Mouse (Mus musculus) lung, embryonic 16.5 days (tissue): Measurements from ENCODE around the gene Rara. TPM values are rescaled to one million over a fixed set of nuclear protein-coding genes. Genes with fewer than 3 reads are reported as not detected.
A peak's percentile ranks its signal among the peaks of the same experiment; 100 is the strongest.

Experiments
- ATAC-seq: fragments of 200-750 bp; cut with Nextera tagmentation; 2 replicates; pipeline ENCODE4 v1.8.0; 2017; ENCODE audit warnings: low read depth, mild to moderate bottlenecking, moderate library complexity
- H3K27ac ChIP-seq: fragments of 300-500 bp; sonication (generic); 2 replicates; pipeline ENCODE4 v1.5.1; 2014; ENCODE audit warnings: mild to moderate bottlenecking, control low read depth, low read length
- H3K27me3 ChIP-seq: fragments of 300-500 bp; sonication (generic); 2 replicates; pipeline ENCODE4 v1.6.1; 2014; ENCODE audit warnings: low read depth, low read length, mixed read lengths; ENCODE audit not compliant: control insufficient read depth, insufficient read depth
- H3K36me3 ChIP-seq: fragments of 300-500 bp; sonication (generic); 2 replicates; pipeline ENCODE4 v1.6.1; 2014; ENCODE audit warnings: low read length; ENCODE audit not compliant: control insufficient read depth, insufficient read depth
- H3K4me1 ChIP-seq: fragments of 300-500 bp; sonication (generic); replicated peaks from 2 replicates; pipeline ENCODE4 v1.6.1; 2014; ENCODE audit warnings: low read length, mixed read lengths; ENCODE audit not compliant: control insufficient read depth, insufficient read depth
- H3K4me2 ChIP-seq: fragments of 300-500 bp; sonication (generic); 2 replicates; pipeline ENCODE4 v1.6.1; 2014; ENCODE audit warnings: low read depth, low read length, control low read depth
- H3K4me3 ChIP-seq: fragments of 300-500 bp; sonication (generic); 2 replicates; pipeline ENCODE4 v1.5.1; 2014; ENCODE audit warnings: mild to moderate bottlenecking, low read length, control low read depth
- H3K9ac ChIP-seq: fragments of 300-500 bp; sonication (generic); 2 replicates; pipeline ENCODE4 v1.6.1; 2014; ENCODE audit warnings: low read length, control low read depth
- H3K9me3 ChIP-seq: fragments of 300-500 bp; sonication (generic); 2 replicates; pipeline ENCODE4 v1.6.1; 2016; ENCODE audit warnings: low read length; ENCODE audit not compliant: control insufficient read depth
- WGBS: fragments of 180-500 bp; shearing (Covaris S2); extraction: QIAGEN DNeasy Blood & Tissue Kit; methylation state at CpG from one replicate; pipeline ENCODE4 v1.1.7; 2014; 5-methylcytosine and 5-hydroxymethylcytosine counted together
- polyA plus RNA-seq: library from polyadenylated mRNA; unstranded; fragments of >200 nt; fragmentation: Nextera tagmentation; extraction: Ambion mirVana; gene quantifications from 2 replicates; pipeline ENCODE4 v1.2.1, GENCODE M21; 2015

Gene Rara
- polyA plus RNA-seq, 1 experiment from 2014 or later, result 35.4 TPM

GRCm38 (mm10) chr11:98974213-98974612 lies 46.6 kb downstream of the Rara start:
- WGBS, result 71% methylated on average over 6 of the region's 6 CpGs
- Histone ChIP-seq H3K4me1 (peaks cover 22% of the 10 kb centered on the region), H3K27me3 (no peaks in the 10 kb centered on the region), H3K27ac (no peak overlapping the region), H3K36me3 (peaks cover 39% of the 10 kb centered on the region), H3K4me2 (no peak overlapping the region), H3K9ac (no peak overlapping the region), H3K4me3 (no peak overlapping the region), H3K9me3 (no peaks in the 10 kb centered on the region)
- no peak for ATAC-seq

GRCm38 (mm10) chr11:98974871-98975719 lies 47.5 kb downstream of the Rara start:
- ATAC-seq, result no peak
- Histone ChIP-seq H3K36me3 (peaks cover 36% of the 10 kb centered on the region), H3K9ac (no peak overlapping the region), H3K4me1 (peaks cover 13% of the 10 kb centered on the region), H3K27ac (no peak overlapping the region), H3K4me2 (no peak overlapping the region), H3K9me3 (no peaks in the 10 kb centered on the region), H3K4me3 (no peak overlapping the region), H3K27me3 (no peaks in the 10 kb centered on the region)
- WGBS, result 54% methylated on average over 5 of the region's 5 CpGs

- H3K4me2 ChIP-seq, result no peak overlapping the region
- H3K9ac ChIP-seq, result no peak overlapping the region
- H3K27ac ChIP-seq, result no peak overlapping the region
- H3K9me3 ChIP-seq, result no peaks in the 10 kb centered on the region
- peaks cover 3% of the 10 kb centered on the region; the same call in 1 of the 2 replicates for H3K27me3 ChIP-seq
- ATAC-seq, result peak; percentile 58
- no peak overlapping the region for H3K4me3 ChIP-seq
- WGBS, result 44% methylated on average over 15 of the region's 15 CpGs
- peaks cover 8% of the 10 kb centered on the region; the same call in 1 of the 2 replicates for H3K4me1 ChIP-seq
- peaks cover 8% of the 10 kb centered on the region for H3K36me3 ChIP-seq
These were observed 51.0 kb downstream of the Rara start for GRCm38 (mm10) chr11:98978526-98979148.

- WGBS, result 53% methylated on average over 4 of the region's 5 CpGs
- Histone ChIP-seq H3K9ac (no peak overlapping the region), H3K27me3 (peaks cover 3% of the 10 kb centered on the region; the same call in 1 of the 2 replicates), H3K27ac (no peak overlapping the region), H3K36me3 (peaks cover 4% of the 10 kb centered on the region), H3K4me3 (no peak overlapping the region), H3K9me3 (no peaks in the 10 kb centered on the region), H3K4me1 (peaks cover 8% of the 10 kb centered on the region; the same call in 1 of the 2 replicates), H3K4me2 (no peak overlapping the region)
- no peak for ATAC-seq
These were observed 51.7 kb downstream of the Rara start for GRCm38 (mm10) chr11:98979356-98979755.

GRCm38 (mm10) chr11:98981289-98981996 lies 53.8 kb downstream of the Rara start:
- Histone ChIP-seq H3K27me3 (peaks cover 3% of the 10 kb centered on the region; the same call in 1 of the 2 replicates), H3K9me3 (no peaks in the 10 kb centered on the region)
- WGBS, result 36% methylated on average over 20 of the region's 20 CpGs

GRCm38 (mm10) chr11:98981997-98982772 lies 54.6 kb downstream of the Rara start:
- H3K4me2 ChIP-seq, result peak overlapping the region; percentile 98
- H3K36me3 ChIP-seq, result no peaks in the 10 kb centered on the region
- H3K4me1 ChIP-seq, result peaks cover 8% of the 10 kb centered on the region; the same call in 1 of the 2 replicates
- under 1% methylated on average over 94 of the region's 94 CpGs for WGBS
- peaks cover 3% of the 10 kb centered on the region; the same call in 1 of the 2 replicates for H3K27me3 ChIP-seq
- peak; percentile 48 for ATAC-seq
- peak overlapping the region; percentile 60 for H3K9ac ChIP-seq
- peak overlapping the region; percentile 60 for H3K4me3 ChIP-seq
- H3K9me3 ChIP-seq, result no peaks in the 10 kb centered on the region
- H3K27ac ChIP-seq, result no peak overlapping the region

More at GRCm38 (mm10) chr11:98981289-98981996, 53.8 kb downstream of the Rara start:
- no peak; the same call in 1 of the 2 replicates for ATAC-seq
- Histone ChIP-seq H3K36me3 (no peaks in the 10 kb centered on the region), H3K4me2 (peak overlapping the region; percentile 98), H3K27ac (no peak overlapping the region), H3K9ac (peak overlapping the region; percentile 60), H3K4me3 (peak overlapping the region; percentile 60), H3K4me1 (peaks cover 8% of the 10 kb centered on the region; the same call in 1 of the 2 replicates)

- H3K4me3 ChIP-seq, result peak within 1 kb of the TSS; percentile 60
- no peaks in the 10 kb centered on the region for H3K36me3 ChIP-seq
- H3K4me1 ChIP-seq, result peaks cover 8% of the 10 kb centered on the region; the same call in 1 of the 2 replicates
- H3K27ac ChIP-seq, result no peak within 1 kb of the TSS
- peaks cover 3% of the 10 kb centered on the region; the same call in 1 of the 2 replicates for H3K27me3 ChIP-seq
- H3K9me3 ChIP-seq, result no peaks in the 10 kb centered on the region
- 0% methylated on average over 27 of the region's 28 CpGs for WGBS
- peak within 1 kb of the TSS; percentile 60 for H3K9ac ChIP-seq
- H3K4me2 ChIP-seq, result peak within 1 kb of the TSS; percentile 98
- no peak for ATAC-seq
These were observed 55.1 kb downstream of the Rara start, which contains the start of gene Gjd3 for GRCm38 (mm10) chr11:98982773-98983133. TSS of gene Gjd3 (minus strand) at chr11:98983016.

GRCm38 (mm10) chr11:98983551-98983950 lies 55.9 kb downstream of the Rara start:
- H3K4me3 ChIP-seq, result no peak overlapping the region
- no peak overlapping the region for H3K9ac ChIP-seq
- ATAC-seq, result no peak
- no peaks in the 10 kb centered on the region for H3K36me3 ChIP-seq
- H3K27ac ChIP-seq, result no peak overlapping the region
- H3K4me1 ChIP-seq, result peaks cover 8% of the 10 kb centered on the region; the same call in 1 of the 2 replicates
- 49% methylated on average over 8 of the region's 8 CpGs for WGBS
- no peaks in the 10 kb centered on the region for H3K9me3 ChIP-seq
- H3K4me2 ChIP-seq, result no peak overlapping the region
- H3K27me3 ChIP-seq, result peaks cover 3% of the 10 kb centered on the region; the same call in 1 of the 2 replicates
